Mouse (Mus musculus) inflammation-experienced regulatory T-cells (primary cell): ENCODE results near the gene Defb47. TPM values are rescaled to one million over a fixed set of nuclear protein-coding genes. Genes with fewer than 3 reads are reported as not detected.

Experiments
- polyA plus RNA-seq, 2 experiments: library from polyadenylated mRNA; unstranded; fragments of 100-300 nt; shearing (Covaris generic); gene quantifications; one replicate each; pipeline ENCODE4 v1.2.1; 2017

The Defb47 gene
- not detected for polyA plus RNA-seq

DNA sequence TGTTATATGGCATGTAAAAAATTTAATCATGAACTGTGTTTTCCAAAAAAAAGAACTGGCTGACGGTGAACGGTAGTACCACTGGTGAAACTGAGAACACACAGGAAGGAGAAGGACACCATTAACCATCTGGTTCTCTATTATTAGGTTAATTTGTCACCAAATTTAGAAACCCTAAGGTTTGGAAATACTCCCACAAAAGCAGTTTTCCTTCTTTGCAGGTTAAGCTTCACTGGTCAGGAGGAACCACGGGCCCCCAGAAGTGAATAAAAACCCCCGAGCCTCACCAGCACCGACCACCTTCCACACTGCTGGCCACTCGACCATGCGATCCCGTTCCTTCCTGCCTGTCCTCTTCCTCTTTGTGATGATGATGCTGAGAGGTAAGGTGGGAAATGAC is at the start of gene Defb47:
TSS of gene Defb47 (plus strand) at position 301 of the 400 bp plus-strand sequence.

DNA sequence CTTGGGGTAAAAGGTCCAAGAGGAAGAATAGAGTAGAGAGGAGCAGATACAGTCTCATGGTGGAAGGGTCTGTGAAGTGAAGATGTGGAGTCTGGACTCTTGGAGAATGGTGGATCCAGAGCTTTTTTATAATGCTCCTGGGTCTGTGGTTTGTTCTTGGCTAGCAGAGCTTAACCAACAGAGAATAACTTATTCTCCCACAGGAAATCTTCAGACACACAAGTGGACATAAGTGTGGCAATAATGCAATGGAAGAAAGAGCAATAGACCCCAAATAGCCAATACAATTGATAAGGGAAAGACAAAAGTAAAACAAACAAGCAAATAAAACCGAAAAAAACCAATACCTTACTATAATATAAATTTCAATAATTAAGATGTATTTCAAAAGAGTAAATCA is 13.5 kb upstream of the Defb47 start, which contains the start of gene Defb48:
TSS of gene Defb48 (minus strand) at position 101 of the 400 bp plus-strand sequence.

DNA sequence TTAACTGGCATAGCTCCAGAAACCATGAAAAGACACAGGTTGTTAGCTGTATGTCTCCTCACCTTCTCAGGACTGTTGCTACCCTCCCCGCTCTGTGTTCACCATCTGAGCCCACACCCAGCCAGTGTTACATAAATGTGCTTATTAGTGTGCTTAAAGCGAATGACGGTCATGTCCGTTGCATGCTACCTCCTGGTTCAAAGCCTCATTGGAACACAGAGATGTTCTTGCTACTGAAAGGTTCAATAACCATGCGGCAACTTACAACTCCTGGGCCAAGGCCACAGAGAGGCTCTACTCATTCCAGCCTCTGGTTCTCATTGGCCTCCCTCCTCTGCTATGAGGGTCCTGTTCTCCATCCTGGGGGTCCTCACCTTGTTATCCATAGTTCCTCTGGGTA is 13.6 kb downstream of the Defb47 start, which contains the start of gene Defb43:
TSS of gene Defb43 (plus strand) at position 301 of the 400 bp plus-strand sequence.

DNA sequence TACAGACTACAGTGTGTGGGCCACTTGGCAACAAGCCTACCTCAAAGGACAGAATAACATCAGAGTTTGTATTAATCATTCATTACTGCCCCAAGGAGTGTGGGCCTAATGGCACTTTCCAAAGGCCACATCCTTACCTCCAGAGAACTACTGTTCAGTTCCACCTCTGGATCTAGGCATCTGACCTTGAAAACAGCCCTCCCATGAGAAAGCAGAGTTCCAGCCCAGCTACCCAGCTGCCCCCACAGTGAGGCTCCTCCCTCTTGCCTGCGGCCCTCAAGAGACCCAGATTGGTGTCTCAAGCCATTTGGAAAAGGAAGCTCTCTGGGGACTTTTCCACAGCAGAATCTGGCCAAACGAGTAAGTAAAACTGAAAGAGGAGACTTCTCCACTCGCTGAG is 48.8 kb downstream of the Defb47 start, which contains the start of gene Defb42:
TSS of gene Defb42 (plus strand) at position 301 of the 400 bp plus-strand sequence.

DNA sequence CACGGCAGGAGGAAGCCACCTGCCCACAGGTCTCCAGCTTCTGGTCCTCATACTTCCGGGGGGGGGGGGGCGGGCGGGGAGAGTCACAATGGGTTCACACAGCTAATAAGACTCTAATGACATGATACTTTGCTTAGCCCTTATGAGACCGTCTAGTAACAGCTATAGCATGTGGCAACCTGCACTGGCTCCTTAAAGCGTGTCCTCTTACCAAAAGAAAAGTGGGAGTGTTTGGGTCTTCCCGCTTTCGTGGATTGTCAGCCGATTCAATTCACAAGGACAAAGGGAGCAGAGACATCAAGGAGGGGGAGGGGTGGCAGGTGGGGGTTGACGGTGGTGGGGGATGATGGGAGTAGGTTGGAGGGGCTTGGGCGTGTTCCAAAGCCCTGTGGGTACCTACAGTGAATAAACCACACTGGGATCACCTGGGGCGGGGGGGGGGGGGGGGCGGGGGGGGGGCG is 52.1 kb downstream of the Defb47 start, which contains the start of gene Defb30:
TSS of gene Defb30 (minus strand) at position 51 of the 461 bp plus-strand sequence.

Other genes with a start within 250 kb of the Defb47 start
- 10 to 100 TPM; 68.5 to 82.8 TPM for gene Ints6, start 236.9 kb upstream of the Defb47 start, polyA plus RNA-seq
- gene Wdfy2, start 160.4 kb upstream of the Defb47 start, polyA plus RNA-seq, result 10 to 100 TPM in 1 of 2 experiments, 1 to 10 TPM in 1; 8.2 to 13.3 TPM
- gene Defb48, start 13.6 kb upstream of the Defb47 start, polyA plus RNA-seq, result not detected
- not detected for gene Defb43, start 13.7 kb downstream of the Defb47 start, polyA plus RNA-seq
- 1 to 10 TPM in 1 of 2 experiments, under 1 TPM in 1; 0.51 to 1.2 TPM for gene Defb42, start 48.9 kb downstream of the Defb47 start, polyA plus RNA-seq
- gene Defb30, start 51.9 kb downstream of the Defb47 start, polyA plus RNA-seq, result under 1 TPM in 1 of 2 experiments, not detected in 1; 0.40 TPM